Mouse (Mus musculus): Measurements from ENCODE around the gene Selenoi. TPM values are rescaled to one million over a fixed set of nuclear protein-coding genes. Genes with fewer than 3 reads are reported as not detected.

The Selenoi gene
- polyA plus RNA-seq, 1 experiment from 2014 or later = 19.9 TPM

DNA sequence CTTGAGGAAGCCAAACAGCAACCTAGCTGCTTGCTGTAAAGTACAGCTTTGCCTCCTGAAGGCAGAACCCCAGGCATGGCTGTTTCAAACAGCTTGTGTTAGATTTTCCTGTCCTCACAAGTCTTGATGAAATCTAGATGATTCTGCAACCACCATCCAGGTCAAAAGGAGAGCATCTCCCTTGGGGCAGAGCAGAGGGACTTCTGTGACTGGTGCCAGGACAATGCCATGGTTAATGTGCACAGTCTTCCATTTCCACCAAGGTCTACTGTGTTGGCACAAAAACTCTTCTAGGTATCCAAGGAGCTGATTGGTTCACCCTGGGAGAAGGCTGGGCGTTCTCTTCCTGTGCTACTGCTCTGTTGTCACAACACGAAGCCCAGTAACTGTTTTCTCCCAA lies 12.7 kb upstream of the Selenoi start:
- no peak overlapping the region for H3K4me3 ChIP-seq (ENCODE audit: low read depth, low read length)
- H3K27me3 ChIP-seq (ENCODE audit: control insufficient read depth, insufficient read depth, low read length) = no peaks in the 10 kb centered on the region
- H3K4me1 ChIP-seq (ENCODE audit: control insufficient read depth, insufficient read depth, low read length) = no peaks in the 10 kb centered on the region
- no peaks in the 10 kb centered on the region; the same call in 1 of the 2 replicates for H3K36me3 ChIP-seq (replicated peaks; ENCODE audit: control insufficient read depth, insufficient read depth, low read depth, low read length)
- no peak overlapping the region for H3K4me2 ChIP-seq (ENCODE audit: low read depth, low read length)
- H3K9me3 ChIP-seq (replicated peaks; ENCODE audit: control insufficient read depth, low read length) = no peaks in the 10 kb centered on the region
- DNase-seq (ENCODE audit: low spot score) (no peak), ATAC-seq (replicated peaks; ENCODE audit: insufficient number of reproducible peaks, low FRiP score, low TSS enrichment, low read depth) (no peak)
- no peak overlapping the region for H3K9ac ChIP-seq (replicated peaks; ENCODE audit: low read length)
- 87% methylated on average over 2 of the region's 2 CpGs for WGBS
- no peak overlapping the region for H3K27ac ChIP-seq (replicated peaks; ENCODE audit: low read depth, low read length)

DNA sequence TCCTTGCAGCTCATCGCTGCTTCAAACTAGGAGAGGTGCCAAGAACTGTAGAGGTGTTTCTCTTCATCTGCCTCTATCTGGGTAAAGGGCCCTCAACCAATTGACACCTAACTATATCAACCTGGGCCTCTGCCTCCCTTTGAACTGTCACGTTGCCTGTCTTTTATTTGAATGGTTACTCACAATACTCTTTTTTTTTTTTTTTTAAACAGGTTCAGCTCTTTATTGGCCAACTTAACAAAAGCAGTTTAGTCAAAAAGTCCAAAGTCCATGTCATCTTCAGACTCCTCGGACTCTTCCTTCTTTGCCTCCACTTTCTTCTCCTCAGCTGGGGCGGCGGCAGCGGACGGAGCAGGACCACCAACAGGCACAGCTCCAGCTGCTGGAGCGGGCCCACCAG lies 11.7 kb upstream of the Selenoi start:
- Histone ChIP-seq H3K9ac (replicated peaks; ENCODE audit: low read length) (no peak overlapping the region), H3K9me3 (replicated peaks; ENCODE audit: control insufficient read depth, low read length) (no peaks in the 10 kb centered on the region), H3K36me3 (replicated peaks; ENCODE audit: control insufficient read depth, insufficient read depth, low read depth, low read length) (no peaks in the 10 kb centered on the region; the same call in 1 of the 2 replicates), H3K27me3 (ENCODE audit: control insufficient read depth, insufficient read depth, low read length) (no peaks in the 10 kb centered on the region), H3K4me2 (ENCODE audit: low read depth, low read length) (no peak overlapping the region), H3K27ac (replicated peaks; ENCODE audit: low read depth, low read length) (no peak overlapping the region), H3K4me1 (ENCODE audit: control insufficient read depth, insufficient read depth, low read length) (no peaks in the 10 kb centered on the region), H3K4me3 (ENCODE audit: low read depth, low read length) (no peak overlapping the region)
- DNase-seq (ENCODE audit: low spot score) (no peak), ATAC-seq (replicated peaks; ENCODE audit: insufficient number of reproducible peaks, low FRiP score, low TSS enrichment, low read depth) (no peak)
- WGBS = 95% methylated on average over 8 of the region's 8 CpGs

DNA sequence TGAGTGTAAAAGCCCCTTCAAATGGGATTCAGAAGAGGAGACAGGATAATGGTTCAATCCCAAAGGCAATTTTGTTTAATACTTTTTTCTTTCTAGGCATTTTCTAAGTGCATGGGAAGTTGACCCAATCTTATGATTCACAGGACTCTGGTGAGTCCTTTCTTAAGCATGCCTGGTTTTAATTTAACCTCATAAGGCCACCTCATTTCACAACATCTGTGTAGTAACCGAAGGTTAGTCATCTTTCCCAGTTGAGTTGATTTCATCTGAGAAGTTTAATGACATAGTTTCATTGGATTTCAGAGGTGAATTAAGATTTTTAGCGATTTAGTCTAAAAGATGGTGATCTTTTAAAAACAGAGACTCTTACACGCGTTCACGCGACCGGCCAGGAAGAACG lies 9.7 kb upstream of the Selenoi start:
- H3K27me3 ChIP-seq (ENCODE audit: control insufficient read depth, insufficient read depth, low read length) = no peaks in the 10 kb centered on the region
- H3K9ac ChIP-seq (replicated peaks; ENCODE audit: low read length) = no peak overlapping the region
- H3K4me2 ChIP-seq (ENCODE audit: low read depth, low read length) = no peak overlapping the region
- H3K27ac ChIP-seq (replicated peaks; ENCODE audit: low read depth, low read length) = no peak overlapping the region
- H3K4me3 ChIP-seq (ENCODE audit: low read depth, low read length) = no peak overlapping the region
- H3K9me3 ChIP-seq (replicated peaks; ENCODE audit: control insufficient read depth, low read length) = no peaks in the 10 kb centered on the region
- H3K4me1 ChIP-seq (ENCODE audit: control insufficient read depth, insufficient read depth, low read length) = no peaks in the 10 kb centered on the region
- WGBS = 95% methylated on average over 8 of the region's 8 CpGs
- DNase-seq (ENCODE audit: low spot score) (no peak), ATAC-seq (replicated peaks; ENCODE audit: insufficient number of reproducible peaks, low FRiP score, low TSS enrichment, low read depth) (no peak)
- no peaks in the 10 kb centered on the region; the same call in 1 of the 2 replicates for H3K36me3 ChIP-seq (replicated peaks; ENCODE audit: control insufficient read depth, insufficient read depth, low read depth, low read length)

DNA sequence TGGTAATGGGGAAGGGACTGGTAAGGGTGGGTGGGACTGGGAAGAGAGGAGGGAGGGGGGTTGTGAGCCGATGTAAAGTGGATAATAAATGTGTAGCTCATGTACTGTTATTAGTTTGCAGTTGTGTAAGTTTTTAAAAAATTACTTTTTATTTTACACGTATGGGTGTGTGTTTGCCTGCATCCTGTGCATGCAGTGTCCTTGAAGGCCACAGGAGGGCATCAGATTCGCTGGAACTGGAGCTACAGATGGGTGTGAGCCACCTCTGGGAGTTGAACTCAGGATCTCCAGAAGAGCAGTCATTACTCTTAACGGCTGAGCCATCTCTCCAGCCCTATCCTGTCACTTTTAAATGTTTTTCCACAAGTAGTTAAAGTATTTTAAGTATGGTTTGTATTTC lies 1.5 kb upstream of the Selenoi start:
- DNase-seq (ENCODE audit: low spot score) (no peak), ATAC-seq (replicated peaks; ENCODE audit: insufficient number of reproducible peaks, low FRiP score, low TSS enrichment, low read depth) (no peak)
- Histone ChIP-seq H3K4me1 (ENCODE audit: control insufficient read depth, insufficient read depth, low read length) (no peaks in the 10 kb centered on the region), H3K27ac (replicated peaks; ENCODE audit: low read depth, low read length) (no peak overlapping the region), H3K4me3 (ENCODE audit: low read depth, low read length) (no peak overlapping the region), H3K9ac (replicated peaks; ENCODE audit: low read length) (no peak overlapping the region), H3K27me3 (ENCODE audit: control insufficient read depth, insufficient read depth, low read length) (no peaks in the 10 kb centered on the region), H3K36me3 (replicated peaks; ENCODE audit: control insufficient read depth, insufficient read depth, low read depth, low read length) (no peaks in the 10 kb centered on the region), H3K4me2 (ENCODE audit: low read depth, low read length) (no peak overlapping the region), H3K9me3 (replicated peaks; ENCODE audit: control insufficient read depth, low read length) (no peaks in the 10 kb centered on the region)
- 82% methylated on average over 4 of the region's 4 CpGs for WGBS

DNA sequence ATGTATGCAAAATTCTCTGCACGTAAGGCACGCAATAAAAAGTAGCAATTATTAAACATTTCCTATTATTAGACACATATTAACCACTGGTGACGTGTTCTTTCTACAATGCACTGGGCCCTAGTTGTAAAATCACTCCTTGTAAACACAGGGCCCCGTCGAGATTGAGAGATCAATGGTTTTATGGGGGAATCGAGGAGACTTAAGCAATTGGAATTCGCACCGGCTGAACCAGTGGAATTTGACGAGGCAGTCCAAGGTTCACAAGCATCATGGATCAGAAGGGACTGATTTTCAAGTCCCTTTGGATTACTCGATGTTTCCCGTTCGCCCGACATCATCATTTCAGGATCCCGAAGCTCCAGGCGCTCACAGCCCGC lies 500 bp upstream of the Selenoi start:
- H3K9me3 ChIP-seq (replicated peaks; ENCODE audit: control insufficient read depth, low read length) = no peaks in the 10 kb centered on the region
- H3K4me2 ChIP-seq (ENCODE audit: low read depth, low read length) = peak overlapping the region; percentile 41
- no peaks in the 10 kb centered on the region for H3K4me1 ChIP-seq (ENCODE audit: control insufficient read depth, insufficient read depth, low read length)
- H3K4me3 ChIP-seq (ENCODE audit: low read depth, low read length) = peak overlapping the region; percentile 86
- H3K9ac ChIP-seq (replicated peaks; ENCODE audit: low read length) = peak overlapping the region; percentile 62
- 0 out of 2 replicates have a peak overlapping the region, but pooled peaks have one; percentile 36 for H3K27ac ChIP-seq (replicated peaks; ENCODE audit: low read depth, low read length)
- H3K27me3 ChIP-seq (ENCODE audit: control insufficient read depth, insufficient read depth, low read length) = no peaks in the 10 kb centered on the region
- DNase-seq (ENCODE audit: low spot score) (no peak), ATAC-seq (replicated peaks; ENCODE audit: insufficient number of reproducible peaks, low FRiP score, low TSS enrichment, low read depth) (no peak)
- no peaks in the 10 kb centered on the region for H3K36me3 ChIP-seq (replicated peaks; ENCODE audit: control insufficient read depth, insufficient read depth, low read depth, low read length)
- 55% methylated on average over 16 of the region's 16 CpGs for WGBS

DNA sequence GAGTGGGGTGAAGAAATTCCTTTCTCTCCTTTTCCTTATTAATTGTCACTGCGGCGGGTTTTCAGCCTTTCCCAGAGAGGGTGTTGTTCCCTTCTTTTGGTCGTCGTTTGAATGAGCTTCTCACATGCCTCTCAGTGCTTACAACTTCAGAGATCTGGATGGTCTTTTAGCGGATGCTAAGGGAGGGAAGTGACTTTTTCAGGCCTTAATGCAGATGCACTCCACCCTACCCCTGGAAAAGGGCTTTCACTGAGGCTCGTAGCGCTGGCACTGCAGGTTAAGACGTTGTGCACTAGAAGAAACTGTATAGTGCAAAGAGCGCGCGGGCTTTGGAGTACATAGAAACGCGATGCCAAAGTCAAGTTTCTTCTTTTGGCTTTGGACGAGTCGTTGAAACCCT lies 661 bp downstream of the Selenoi start:
- no peaks in the 10 kb centered on the region for H3K36me3 ChIP-seq (replicated peaks; ENCODE audit: control insufficient read depth, insufficient read depth, low read depth, low read length)
- H3K4me1 ChIP-seq (ENCODE audit: control insufficient read depth, insufficient read depth, low read length) = no peaks in the 10 kb centered on the region
- peak overlapping the region; percentile 85 for H3K9ac ChIP-seq (replicated peaks; ENCODE audit: low read length)
- peak overlapping the region; percentile 79 for H3K27ac ChIP-seq (replicated peaks; ENCODE audit: low read depth, low read length)
- 2% methylated on average over 15 of the region's 15 CpGs for WGBS
- peak overlapping the region; percentile 74 for H3K4me2 ChIP-seq (ENCODE audit: low read depth, low read length)
- no peaks in the 10 kb centered on the region for H3K9me3 ChIP-seq (replicated peaks; ENCODE audit: control insufficient read depth, low read length)
- H3K27me3 ChIP-seq (ENCODE audit: control insufficient read depth, insufficient read depth, low read length) = no peaks in the 10 kb centered on the region
- ATAC-seq (replicated peaks; ENCODE audit: insufficient number of reproducible peaks, low FRiP score, low TSS enrichment, low read depth) (no peak), DNase-seq (ENCODE audit: low spot score) (peak; percentile 52)
- peak overlapping the region; percentile 86 for H3K4me3 ChIP-seq (ENCODE audit: low read depth, low read length)

DNA sequence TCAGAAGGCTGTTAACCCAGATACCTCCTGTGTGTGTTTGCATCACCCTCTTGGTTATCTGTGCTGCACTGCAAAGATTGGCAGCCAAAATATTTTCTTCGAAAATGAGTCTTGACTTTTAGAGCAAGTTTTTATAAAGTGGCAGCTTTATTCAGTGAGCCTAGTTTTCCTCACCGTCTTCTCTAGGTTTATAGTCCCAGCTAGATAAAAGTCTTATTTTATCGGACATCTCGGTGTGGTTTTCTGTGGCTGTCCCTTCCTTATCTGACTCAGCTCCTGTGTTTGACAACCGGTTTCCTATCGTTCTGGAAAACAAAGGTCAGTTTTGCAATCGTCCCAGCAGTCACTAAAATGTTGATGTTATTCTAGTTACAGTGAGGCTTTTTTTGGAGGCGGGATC lies 1.6 kb downstream of the Selenoi start:
- Histone ChIP-seq H3K9ac (replicated peaks; ENCODE audit: low read length) (no peak overlapping the region), H3K4me2 (ENCODE audit: low read depth, low read length) (peak overlapping the region; percentile 74; the same call in 1 of the 2 replicates), H3K4me1 (ENCODE audit: control insufficient read depth, insufficient read depth, low read length) (no peaks in the 10 kb centered on the region), H3K27me3 (ENCODE audit: control insufficient read depth, insufficient read depth, low read length) (no peaks in the 10 kb centered on the region), H3K27ac (replicated peaks; ENCODE audit: low read depth, low read length) (no peak overlapping the region), H3K36me3 (replicated peaks; ENCODE audit: control insufficient read depth, insufficient read depth, low read depth, low read length) (no peaks in the 10 kb centered on the region), H3K4me3 (ENCODE audit: low read depth, low read length) (no peak overlapping the region), H3K9me3 (replicated peaks; ENCODE audit: control insufficient read depth, low read length) (no peaks in the 10 kb centered on the region)
- WGBS = 73% methylated on average over 8 of the region's 8 CpGs
- ATAC-seq (replicated peaks; ENCODE audit: insufficient number of reproducible peaks, low FRiP score, low TSS enrichment, low read depth) (no peak), DNase-seq (ENCODE audit: low spot score) (no peak)

DNA sequence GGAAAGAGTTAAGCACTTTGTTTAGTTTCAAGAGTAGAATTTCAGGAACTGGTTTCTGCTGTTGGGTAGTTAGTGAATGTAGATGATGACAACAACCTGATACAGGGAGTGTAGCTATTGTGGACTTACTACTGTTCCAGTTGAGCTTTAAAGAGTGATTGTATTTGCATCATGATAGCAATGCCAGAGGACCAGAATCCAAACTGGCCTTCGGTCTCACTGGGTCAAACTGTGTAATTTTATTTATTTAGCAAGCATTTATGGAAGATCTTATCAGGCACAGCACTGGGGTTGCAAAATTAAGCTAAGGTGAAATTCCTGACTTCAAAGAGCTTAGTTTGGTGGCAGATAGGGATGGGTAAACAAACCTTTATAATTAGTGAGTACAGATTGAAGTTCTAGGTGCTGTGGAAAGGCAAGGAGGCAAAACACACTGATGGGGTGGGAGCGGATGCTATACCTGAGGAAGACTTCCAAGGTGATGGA lies 3.3 kb downstream of the Selenoi start:
- no peak overlapping the region for H3K9ac ChIP-seq (replicated peaks; ENCODE audit: low read length)
- H3K4me1 ChIP-seq (ENCODE audit: control insufficient read depth, insufficient read depth, low read length) = no peaks in the 10 kb centered on the region

More for the DNA sequence above, 3.3 kb downstream of the Selenoi start:
- Histone ChIP-seq H3K27ac (replicated peaks; ENCODE audit: low read depth, low read length) (no peak overlapping the region), H3K4me2 (ENCODE audit: low read depth, low read length) (no peak overlapping the region), H3K36me3 (replicated peaks; ENCODE audit: control insufficient read depth, insufficient read depth, low read depth, low read length) (no peaks in the 10 kb centered on the region), H3K9me3 (replicated peaks; ENCODE audit: control insufficient read depth, low read length) (no peaks in the 10 kb centered on the region), H3K4me3 (ENCODE audit: low read depth, low read length) (no peak overlapping the region), H3K27me3 (ENCODE audit: control insufficient read depth, insufficient read depth, low read length) (no peaks in the 10 kb centered on the region)
- ATAC-seq (replicated peaks; ENCODE audit: insufficient number of reproducible peaks, low FRiP score, low TSS enrichment, low read depth) (no peak), DNase-seq (ENCODE audit: low spot score) (no peak)
- 78% methylated on average over 2 of the region's 2 CpGs for WGBS

Measured in embryonic facial prominence, embryonic 11.5 days (tissue).